Mouse (Mus musculus) embryonic facial prominence, embryonic 15.5 days (tissue): Measurements from ENCODE around the gene Myo6. TPM values are rescaled to one million over a fixed set of nuclear protein-coding genes. Genes with fewer than 3 reads are reported as not detected.

Source experiments
- ATAC-seq: fragments of 200-750 bp; cut with Nextera tagmentation; 2 replicates; pipeline ENCODE4 v1.8.0; 2017; ENCODE audit warnings: low read depth, moderate TSS enrichment; ENCODE audit not compliant: insufficient number of reproducible peaks, low FRiP score, low TSS enrichment
- H3K27ac ChIP-seq: fragments of 300-500 bp; sonication (generic); replicated peaks from 2 replicates; pipeline ENCODE4 v1.5.1; 2015; ENCODE audit warnings: mild to moderate bottlenecking, inconsistent platforms
- H3K27me3 ChIP-seq: fragments of 300-500 bp; sonication (generic); 2 replicates; pipeline ENCODE4 v1.6.1; 2015; ENCODE audit warnings: inconsistent platforms
- H3K36me3 ChIP-seq: fragments of 300-500 bp; sonication (generic); 2 replicates; pipeline ENCODE4 v1.6.1; 2015; ENCODE audit warnings: mild to moderate bottlenecking, inconsistent platforms
- H3K4me1 ChIP-seq: fragments of 300-500 bp; sonication (generic); 2 replicates; pipeline ENCODE4 v1.6.1; 2015; ENCODE audit warnings: inconsistent platforms
- H3K4me2 ChIP-seq: fragments of 300-500 bp; sonication (generic); replicated peaks from 2 replicates; pipeline ENCODE4 v1.6.1; 2015; ENCODE audit warnings: mild to moderate bottlenecking, inconsistent platforms
- H3K4me3 ChIP-seq: fragments of 300-500 bp; sonication (generic); replicated peaks from 2 replicates; pipeline ENCODE4 v1.5.1; 2015; ENCODE audit warnings: mild to moderate bottlenecking, inconsistent platforms
- H3K9ac ChIP-seq: fragments of 300-500 bp; sonication (generic); 2 replicates; pipeline ENCODE4 v1.6.1; 2015; ENCODE audit warnings: inconsistent platforms
- H3K9me3 ChIP-seq: fragments of 300-500 bp; sonication (generic); replicated peaks from 2 replicates; pipeline ENCODE4 v1.6.1; 2016; ENCODE audit warnings: inconsistent platforms
- WGBS: fragments of 180-500 bp; shearing (Covaris S2); methylation state at CpG from one replicate; pipeline ENCODE4 v1.1.7; 2015; 5-methylcytosine and 5-hydroxymethylcytosine counted together
- polyA plus RNA-seq: library from polyadenylated mRNA; unstranded; fragments of >200 nt; fragmentation: Nextera tagmentation; extraction: Ambion mirVana; gene quantifications from 2 replicates; pipeline ENCODE4 v1.2.1, GENCODE M21; 2015

The Myo6 gene
- polyA plus RNA-seq = 23.3 and 24.7 TPM in 2 replicates

- Histone ChIP-seq H3K9ac (peak within 1 kb of the TSS; percentile 73), H3K27me3 (no peaks in the 10 kb centered on the region), H3K4me3 (peak within 1 kb of the TSS; percentile 87), H3K4me2 (peak within 1 kb of the TSS; percentile 83), H3K27ac (peak within 1 kb of the TSS; percentile 90), H3K9me3 (no peaks in the 10 kb centered on the region), H3K36me3 (no peaks in the 10 kb centered on the region), H3K4me1 (peaks cover 12% of the 10 kb centered on the region)
- WGBS = under 1% methylated on average over 65 of the region's 69 CpGs
- ATAC-seq = peak; percentile 98
Observed at GRCm38 (mm10) chr9:80164611-80165474, at the start of gene Myo6. Gene Myo6, plus strand, starts transcription at chr9:80165031.

- Histone ChIP-seq H3K27ac (no peak overlapping the region), H3K27me3 (no peaks in the 10 kb centered on the region), H3K4me1 (no peaks in the 10 kb centered on the region), H3K4me3 (no peak overlapping the region), H3K9ac (no peak overlapping the region), H3K9me3 (no peaks in the 10 kb centered on the region), H3K36me3 (peaks cover 37% of the 10 kb centered on the region), H3K4me2 (no peak overlapping the region)
- no peak for ATAC-seq
- WGBS = 28% methylated on average over 10 of the region's 10 CpGs
Observed at GRCm38 (mm10) chr9:80145992-80146587, 18.7 kb upstream of the Myo6 start.

- H3K4me3 ChIP-seq = no peak overlapping the region
- H3K27ac ChIP-seq = no peak overlapping the region
- no peaks in the 10 kb centered on the region for H3K4me1 ChIP-seq
- peaks cover 23% of the 10 kb centered on the region for H3K36me3 ChIP-seq
- WGBS = 93% methylated on average over 5 of the region's 5 CpGs
- no peak for ATAC-seq
- H3K9me3 ChIP-seq = no peaks in the 10 kb centered on the region
- H3K4me2 ChIP-seq = no peak overlapping the region
- H3K9ac ChIP-seq = no peak overlapping the region
- no peaks in the 10 kb centered on the region for H3K27me3 ChIP-seq
Observed at GRCm38 (mm10) chr9:80149594-80149993, 15.2 kb upstream of the Myo6 start.

GRCm38 (mm10) chr9:80155277-80155676, 9.6 kb upstream of the Myo6 start:
- H3K27me3 ChIP-seq = no peaks in the 10 kb centered on the region
- H3K9ac ChIP-seq = no peak overlapping the region
- WGBS = 74% methylated on average over 5 of the region's 5 CpGs
- peaks cover 10% of the 10 kb centered on the region; the same call in 1 of the 2 replicates for H3K36me3 ChIP-seq
- H3K9me3 ChIP-seq = no peaks in the 10 kb centered on the region
- H3K4me3 ChIP-seq = no peak overlapping the region
- H3K4me2 ChIP-seq = no peak overlapping the region
- 0 out of 2 replicates have a peak, but pooled peaks cover 3% of the 10 kb centered on the region for H3K4me1 ChIP-seq
- H3K27ac ChIP-seq = no peak overlapping the region
- ATAC-seq = peak; percentile 65; the same call in 1 of the 2 replicates

GRCm38 (mm10) chr9:80156780-80157179, 8.1 kb upstream of the Myo6 start:
- Histone ChIP-seq H3K4me2 (no peak overlapping the region), H3K27ac (no peak overlapping the region), H3K9me3 (no peaks in the 10 kb centered on the region), H3K27me3 (no peaks in the 10 kb centered on the region), H3K36me3 (peaks cover 10% of the 10 kb centered on the region; the same call in 1 of the 2 replicates), H3K4me3 (no peak overlapping the region), H3K4me1 (0 out of 2 replicates have a peak, but pooled peaks cover 3% of the 10 kb centered on the region), H3K9ac (no peak overlapping the region)
- ATAC-seq = no peak
- 50% methylated on average over 5 of the region's 5 CpGs for WGBS

- 85% methylated on average over 12 of the region's 12 CpGs for WGBS
- Histone ChIP-seq H3K27me3 (no peaks in the 10 kb centered on the region), H3K27ac (no peak overlapping the region), H3K9me3 (no peaks in the 10 kb centered on the region), H3K4me3 (no peak overlapping the region), H3K9ac (no peak overlapping the region), H3K36me3 (peaks cover 2% of the 10 kb centered on the region; the same call in 1 of the 2 replicates), H3K4me2 (no peak overlapping the region), H3K4me1 (0 out of 2 replicates have a peak, but pooled peaks cover 3% of the 10 kb centered on the region)
- no peak for ATAC-seq
Observed at GRCm38 (mm10) chr9:80157840-80158465, 6.9 kb upstream of the Myo6 start.

GRCm38 (mm10) chr9:80158937-80159336, 5.9 kb upstream of the Myo6 start:
- H3K9me3 ChIP-seq = no peaks in the 10 kb centered on the region
- 58% methylated on average over 5 of the region's 5 CpGs for WGBS
- no peak for ATAC-seq
- no peaks in the 10 kb centered on the region for H3K27me3 ChIP-seq
- H3K4me2 ChIP-seq = no peak overlapping the region
- 0 out of 2 replicates have a peak overlapping the region, but pooled peaks have one; percentile 36 for H3K27ac ChIP-seq
- H3K36me3 ChIP-seq = no peaks in the 10 kb centered on the region
- no peak overlapping the region for H3K9ac ChIP-seq
- H3K4me1 ChIP-seq = peaks cover 4% of the 10 kb centered on the region
- H3K4me3 ChIP-seq = no peak overlapping the region

GRCm38 (mm10) chr9:80161451-80161850, 3.4 kb upstream of the Myo6 start:
- Histone ChIP-seq H3K27me3 (no peaks in the 10 kb centered on the region), H3K4me2 (no peak overlapping the region), H3K4me1 (peaks cover 15% of the 10 kb centered on the region), H3K9me3 (no peaks in the 10 kb centered on the region), H3K4me3 (no peak overlapping the region), H3K9ac (no peak overlapping the region), H3K27ac (no peak overlapping the region), H3K36me3 (no peaks in the 10 kb centered on the region)
- 72% methylated on average over 4 of the region's 4 CpGs for WGBS
- ATAC-seq = no peak

- no peak for ATAC-seq
- 67% methylated on average over 4 of the region's 4 CpGs for WGBS
- no peak overlapping the region for H3K27ac ChIP-seq
- H3K4me3 ChIP-seq = no peak overlapping the region
- no peak overlapping the region for H3K4me2 ChIP-seq
- H3K4me1 ChIP-seq = peaks cover 12% of the 10 kb centered on the region
- H3K36me3 ChIP-seq = no peaks in the 10 kb centered on the region
- no peaks in the 10 kb centered on the region for H3K27me3 ChIP-seq
- no peak overlapping the region for H3K9ac ChIP-seq
- H3K9me3 ChIP-seq = no peaks in the 10 kb centered on the region
Observed at GRCm38 (mm10) chr9:80163126-80163723, 1.6 kb upstream of the Myo6 start.

- Histone ChIP-seq H3K9ac (peak overlapping the region; percentile 35), H3K4me2 (peak overlapping the region; percentile 83), H3K36me3 (no peaks in the 10 kb centered on the region), H3K27ac (peak overlapping the region; percentile 75; the same call in 1 of the 2 replicates), H3K9me3 (no peaks in the 10 kb centered on the region), H3K4me3 (peak overlapping the region; percentile 87), H3K27me3 (no peaks in the 10 kb centered on the region), H3K4me1 (peaks cover 12% of the 10 kb centered on the region)
- no peak for ATAC-seq
- WGBS = 2% methylated on average over 13 of the region's 13 CpGs
Observed at GRCm38 (mm10) chr9:80164191-80164590, 640 bp upstream of the Myo6 start.

GRCm38 (mm10) chr9:80165690-80166089, 859 bp downstream of the Myo6 start:
- Histone ChIP-seq H3K36me3 (no peaks in the 10 kb centered on the region), H3K27ac (peak overlapping the region; percentile 51; the same call in 1 of the 2 replicates), H3K4me3 (peak overlapping the region; percentile 87), H3K9me3 (no peaks in the 10 kb centered on the region), H3K4me1 (peaks cover 12% of the 10 kb centered on the region), H3K4me2 (peak overlapping the region; percentile 83), H3K9ac (no peak overlapping the region), H3K27me3 (no peaks in the 10 kb centered on the region)
- no peak for ATAC-seq
- 18% methylated on average over 9 of the region's 9 CpGs for WGBS
